Mouse (Mus musculus): ENCODE measurements around the gene Gm10644.

DNA sequence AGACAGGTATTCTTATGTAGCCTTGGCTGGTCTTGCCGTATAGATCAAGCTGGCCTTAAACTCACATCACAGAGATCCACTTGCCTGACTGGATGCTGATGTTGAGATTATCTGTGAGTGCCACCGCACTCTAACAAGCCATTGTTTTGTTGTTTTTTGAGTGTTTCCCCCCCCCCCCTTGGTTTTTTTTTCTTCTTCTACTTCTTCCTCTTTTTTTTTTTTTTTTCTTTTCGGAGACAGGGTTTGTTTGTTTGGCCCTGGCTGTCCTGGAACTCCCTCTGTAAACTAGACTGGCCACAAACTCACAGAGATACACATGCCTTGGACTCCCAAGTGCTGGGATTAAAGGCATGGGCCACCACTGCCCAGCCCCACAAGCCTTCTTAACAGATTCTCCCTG, 39.0 kb upstream of the Gm10644 start:
- TF ChIP-seq POLR2A (IDR thresholded peaks at IDR 0.05; ENCODE audit: borderline replicate concordance, extremely low read depth, insufficient read depth, insufficient read length, poor library complexity, severe bottlenecking) (no peak), CTCF (IDR thresholded peaks at IDR 0.05; ENCODE audit: borderline replicate concordance, extremely low read depth, insufficient read depth, insufficient read length) (no peak)
